ENCODE assay signal across 10 mouse cellular contexts in genomic region chr5:110143007-110143406, GRCm38 (mm10). TPM values are rescaled to one million over a fixed set of nuclear protein-coding genes. Genes with fewer than 3 reads are reported as not detected.
DNase-seq lines count a peak whose midpoint lies in the region; ATAC-seq and TF ChIP-seq lines count a peak whose summit lies in the region.
"Had no signal": no experiment of that assay in that cellular context is flagged by ENCODE, and none has a peak within 500 bp of the region (broad histone marks: within the 10 kb centered on the region; RNA-seq: fewer than 3 reads in every experiment).

No protein-coding gene starts in this region.

- no peak for ATAC-seq in kidney, embryonic 15.5 days (replicated peaks; ENCODE audit: low FRiP score)
- 0 out of 2 replicates have a peak, but pooled peaks have one; percentile 26 for ATAC-seq in neutrophil, adult 5-6 weeks (ENCODE audit: extremely low read depth, insufficient number of reproducible peaks, low FRiP score, poor library complexity, severe bottlenecking)

- no peak overlapping the region for H3K27ac ChIP-seq in kidney, embryonic 15.5 days
- no peak overlapping the region; the same call in 1 of the 2 replicates for H3K27ac ChIP-seq in MEL (ENCODE audit: control insufficient read depth, low read depth, low read length)
- H3K27ac ChIP-seq: macrophage had no signal

- TF ChIP-seq POLR2A in MEL (IDR thresholded peaks at IDR 0.05; ENCODE audit: control insufficient read depth in 1 of 2, insufficient read depth in 1 of 2, low read depth in 1 of 2, low read length in 2 of 2, poor library complexity in 1 of 2), result no peak
- no peak for TF ChIP-seq POLR2A in brain, embryonic 14.5 days (IDR thresholded peaks at IDR 0.05; ENCODE audit: borderline replicate concordance, extremely low read depth, insufficient read depth, insufficient read length, poor library complexity, severe bottlenecking)

- peak; percentile 11 for DNase-seq in kidney, postnatal 10 days
- peak; percentile 34 for DNase-seq in MEL (ENCODE audit: low read depth, low spot score)
- peak; percentile 12 for DNase-seq in brain, embryonic 14.5 days (ENCODE audit: low read depth)
- no peak for DNase-seq in urinary bladder, postnatal 25 days (ENCODE audit: low spot score)
- DNase-seq in frontal cortex, postnatal 10 days (ENCODE audit: low spot score in 2 of 2), result no peak
- DNase-seq: right cerebral cortex, postnatal 14 days had no signal

- H3K36me3 ChIP-seq in kidney, embryonic 15.5 days, result peaks cover 88% of the 10 kb centered on the region
- H3K36me3 ChIP-seq in MEL (ENCODE audit: control insufficient read depth in 1 of 2, insufficient read depth in 2 of 2, low read length in 2 of 2), result peaks cover 31 to 38% of the 10 kb centered on the region in 2 experiments

- H3K9me3 ChIP-seq in kidney, embryonic 15.5 days (replicated peaks), result no peaks in the 10 kb centered on the region
- no peaks in the 10 kb centered on the region for H3K9me3 ChIP-seq in MEL (replicated peaks; ENCODE audit: insufficient read depth, low read length)

- TF ChIP-seq CTCF in MEL (IDR thresholded peaks at IDR 0.05 in 2 of 3, conservative IDR thresholded peaks at IDR 0.05 in 1 of 3; ENCODE audit: control insufficient read depth in 1 of 3, insufficient read depth in 1 of 3, low read depth in 2 of 3, low read length in 3 of 3, poor library complexity in 1 of 3, severe bottlenecking in 1 of 3), result peak in 2 of 3 experiments; percentile 57 to 60; a peak in 4 of 6 replicates
- peak; percentile 45; the same call in 1 of the 2 replicates for TF ChIP-seq CTCF in brain, embryonic 14.5 days (IDR thresholded peaks at IDR 0.05; ENCODE audit: borderline replicate concordance, extremely low read depth, insufficient read depth, insufficient read length)

- 87% methylated on average over 5 of the region's 5 CpGs for WGBS in kidney, embryonic 15.5 days

- H3K4me1 ChIP-seq in kidney, embryonic 15.5 days, result no peaks in the 10 kb centered on the region
- peaks cover 34 to 37% of the 10 kb centered on the region in 2 experiments for H3K4me1 ChIP-seq in MEL (ENCODE audit: control insufficient read depth in 1 of 2, insufficient read depth in 2 of 2, low read length in 2 of 2)

- TF ChIP-seq RAD21 in MEL (IDR thresholded peaks at IDR 0.05; ENCODE audit: low read depth, low read length), result peak; percentile 56

- H3K9ac ChIP-seq in kidney, embryonic 15.5 days, result no peak overlapping the region
- H3K9ac ChIP-seq in MEL (ENCODE audit: control insufficient read depth, low read depth, low read length, poor library complexity, severe bottlenecking), result no peak overlapping the region

- no peak overlapping the region for H3K4me2 ChIP-seq in kidney, embryonic 15.5 days

- peaks cover 5% of the 10 kb centered on the region for H3K79me2 ChIP-seq in MEL (ENCODE audit: control insufficient read depth, insufficient read depth, low read length, poor library complexity)

- no peaks in the 10 kb centered on the region for H3K27me3 ChIP-seq in kidney, embryonic 15.5 days
- no peaks in the 10 kb centered on the region for H3K27me3 ChIP-seq in MEL (ENCODE audit: control insufficient read depth in 1 of 2, insufficient read depth in 2 of 2, low read length in 2 of 2)

- no peak for TF ChIP-seq EP300 in MEL (IDR thresholded peaks at IDR 0.05; ENCODE audit: low read depth in 1 of 2, low read length in 2 of 2)

- H3K4me3 ChIP-seq in kidney, embryonic 15.5 days (replicated peaks), result no peak overlapping the region
- H3K4me3 ChIP-seq in MEL (ENCODE audit: control insufficient read depth in 1 of 2, insufficient read depth in 1 of 2, low read depth in 2 of 2, low read length in 2 of 2), result no peak overlapping the region

TF ChIP-seq in MEL, 35 proteins besides CTCF, POLR2A, EP300 and RAD21:
- TF ChIP-seq ZC3H11A (IDR thresholded peaks at IDR 0.05; ENCODE audit: low read depth, low read length) (0 out of 2 replicates have a peak, but pooled peaks have one; percentile 31), MAX (IDR thresholded peaks at IDR 0.05; ENCODE audit: low read length) (no peak), SMC3 (IDR thresholded peaks at IDR 0.05; ENCODE audit: low read depth, low read length) (peak; percentile 50), TBP (IDR thresholded peaks at IDR 0.05; ENCODE audit: low read depth, low read length) (no peak), RCOR1 (IDR thresholded peaks at IDR 0.05; ENCODE audit: low read depth, low read length) (no peak)

RNA-seq across cellular contexts. Expression of gene Chfr, which starts 7.4 kb away (rescaled TPM):
- 35.3 and 38.1 TPM in 2 replicates for polyA plus RNA-seq in kidney, embryonic 15.5 days (2015; fragmentation: Nextera tagmentation; extraction: Ambion mirVana)
- 44.7 and 50.4 TPM in 2 replicates for total RNA-seq in MEL (2012; rRNA removed)
- polyA plus RNA-seq in MEL (2012; ENCODE audit: insufficient read depth in 1 of 2, insufficient read length in 2 of 2, low read depth in 1 of 2, low replicate concordance in 2 of 2, missing spikeins in 1 of 2), result 10 to 100 TPM in 1 of 2 experiments, not detected in 1; 63.9 TPM
- 119 and 128 TPM in 2 replicates for polyA plus RNA-seq in brain, embryonic 14.5 days (2012; rRNA removed)
- 111 and 115 TPM in 2 replicates for total RNA-seq in neutrophil, adult 5-6 weeks (2017)

RNA-seq across cellular contexts. Expression of gene Zfp605, which starts 33.1 kb away (rescaled TPM):
- polyA plus RNA-seq in kidney, embryonic 15.5 days (2015; fragmentation: Nextera tagmentation; extraction: Ambion mirVana), result 3.8 and 5.7 TPM in 2 replicates
- total RNA-seq in MEL (2012; rRNA removed), result 4.0 and 5.2 TPM in 2 replicates
- polyA plus RNA-seq in MEL (2012; ENCODE audit: insufficient read depth in 1 of 2, insufficient read length in 2 of 2, low read depth in 1 of 2, low replicate concordance in 2 of 2, missing spikeins in 1 of 2), result 1 to 10 TPM in 1 of 2 experiments, not detected in 1; 4.7 TPM
- polyA plus RNA-seq in brain, embryonic 14.5 days (2012; rRNA removed), result 5.8 and 9.7 TPM in 2 replicates
- 8.1 and 10.4 TPM in 2 replicates for total RNA-seq in neutrophil, adult 5-6 weeks (2017)

RNA-seq across cellular contexts. Expression of gene Golga3, which starts 33.5 kb away (rescaled TPM):
- polyA plus RNA-seq in kidney, embryonic 15.5 days (2015; fragmentation: Nextera tagmentation; extraction: Ambion mirVana), result 19.0 and 19.4 TPM in 2 replicates
- total RNA-seq in MEL (2012; rRNA removed), result 16.3 and 17.4 TPM in 2 replicates
- 10 to 100 TPM; 21.7 to 80.3 TPM for polyA plus RNA-seq in MEL (2012; ENCODE audit: insufficient read depth in 1 of 2, insufficient read length in 2 of 2, low read depth in 1 of 2, low replicate concordance in 2 of 2, missing spikeins in 1 of 2)
- 13.8 and 21.7 TPM in 2 replicates for polyA plus RNA-seq in brain, embryonic 14.5 days (2012; rRNA removed)
- 40.0 and 46.7 TPM in 2 replicates for total RNA-seq in neutrophil, adult 5-6 weeks (2017)

RNA-seq across cellular contexts. Expression of gene Gtpbp6, which starts 35.0 kb away (rescaled TPM):
- 32.3 and 34.9 TPM in 2 replicates for polyA plus RNA-seq in kidney, embryonic 15.5 days (2015; fragmentation: Nextera tagmentation; extraction: Ambion mirVana)
- total RNA-seq in MEL (2012; rRNA removed), result 39.7 and 50.2 TPM in 2 replicates
- 10 to 100 TPM in 1 of 2 experiments, not detected in 1; 59.1 TPM for polyA plus RNA-seq in MEL (2012; ENCODE audit: insufficient read depth in 1 of 2, insufficient read length in 2 of 2, low read depth in 1 of 2, low replicate concordance in 2 of 2, missing spikeins in 1 of 2)
- polyA plus RNA-seq in brain, embryonic 14.5 days (2012; rRNA removed), result 183 and 293 TPM in 2 replicates
- 47.6 and 54.1 TPM in 2 replicates for total RNA-seq in neutrophil, adult 5-6 weeks (2017)

RNA-seq across cellular contexts. Expression of gene Plcxd1, which starts 43.2 kb away (rescaled TPM):
- polyA plus RNA-seq in kidney, embryonic 15.5 days (2015; fragmentation: Nextera tagmentation; extraction: Ambion mirVana), result 1.4 and 1.6 TPM in 2 replicates
- total RNA-seq in MEL (2012; rRNA removed), result 0.46 and 0.77 TPM in 2 replicates
- 1 to 10 TPM in 1 of 2 experiments, not detected in 1; 2.5 TPM for polyA plus RNA-seq in MEL (2012; ENCODE audit: insufficient read depth in 1 of 2, insufficient read length in 2 of 2, low read depth in 1 of 2, low replicate concordance in 2 of 2, missing spikeins in 1 of 2)
- polyA plus RNA-seq in brain, embryonic 14.5 days (2012; rRNA removed), result 2.6 and 3.2 TPM in 2 replicates
- total RNA-seq in neutrophil, adult 5-6 weeks (2017), result 0.12 and 0.49 TPM in 2 replicates
- total RNA-seq: gastrocnemius, adult 18-20 months had no signal

Comparison
In these comparisons a context has a peak if more than half of its experiments do, and no peak if none do; other contexts are left out.
1. DNase-seq: peak in kidney, postnatal 10 days (single experiment), MEL (single experiment) and brain, embryonic 14.5 days (single experiment); none in urinary bladder, postnatal 25 days (single experiment) and frontal cortex, postnatal 10 days (0 of 2).